Mouse (Mus musculus) hindbrain, embryonic 10.5 days (tissue): ENCODE data around the gene Espl1. TPM values are rescaled to one million over a fixed set of nuclear protein-coding genes. Genes with fewer than 3 reads are reported as not detected.
"Not testable (repeated sequence)": the region's sequence is repeated elsewhere in the genome, so short reads cannot be mapped to it uniquely, and the experiment has no call there.

Experiments
- DNase-seq: peaks from one replicate; pipeline ENCODE4 v3.0.0-alpha.2; 2017; ENCODE audit warnings: low spot score
- H3K27ac ChIP-seq: fragments of 300-500 bp; sonication (generic); 2 replicates; pipeline ENCODE4 v1.5.1; 2016; ENCODE audit warnings: mild to moderate bottlenecking, moderate library complexity
- H3K27me3 ChIP-seq: fragments of 300-500 bp; sonication (generic); 2 replicates; pipeline ENCODE4 v1.6.1; 2016; ENCODE audit warnings: mild to moderate bottlenecking; ENCODE audit not compliant: poor library complexity, insufficient read depth, severe bottlenecking
- H3K36me3 ChIP-seq: fragments of 300-500 bp; sonication (generic); 2 replicates; pipeline ENCODE4 v1.6.1; 2016; ENCODE audit warnings: mild to moderate bottlenecking, moderate library complexity
- H3K4me1 ChIP-seq: fragments of 300-500 bp; sonication (generic); replicated peaks from 2 replicates; pipeline ENCODE4 v1.6.1; 2016; ENCODE audit warnings: mild to moderate bottlenecking
- H3K4me3 ChIP-seq: fragments of 300-500 bp; sonication (generic); 2 replicates; pipeline ENCODE4 v1.5.1; 2016; ENCODE audit warnings: mild to moderate bottlenecking, moderate library complexity
- H3K9me3 ChIP-seq: fragments of 300-500 bp; sonication (generic); 2 replicates; pipeline ENCODE4 v1.6.1; 2016; ENCODE audit warnings: mild to moderate bottlenecking, moderate library complexity
- WGBS: fragments of 180-500 bp; shearing (Covaris S2); methylation state at CpG from one replicate; pipeline ENCODE4 v1.1.7; 2016; 5-methylcytosine and 5-hydroxymethylcytosine counted together
- polyA plus RNA-seq: library from polyadenylated mRNA; unstranded; fragments of >200 nt; fragmentation: Nextera tagmentation; extraction: Ambion mirVana; gene quantifications from 2 replicates; pipeline ENCODE4 v1.2.1, GENCODE M21; 2016

Gene Espl1
- polyA plus RNA-seq, 1 experiment from 2014 or later: 42.6 TPM

DNA sequence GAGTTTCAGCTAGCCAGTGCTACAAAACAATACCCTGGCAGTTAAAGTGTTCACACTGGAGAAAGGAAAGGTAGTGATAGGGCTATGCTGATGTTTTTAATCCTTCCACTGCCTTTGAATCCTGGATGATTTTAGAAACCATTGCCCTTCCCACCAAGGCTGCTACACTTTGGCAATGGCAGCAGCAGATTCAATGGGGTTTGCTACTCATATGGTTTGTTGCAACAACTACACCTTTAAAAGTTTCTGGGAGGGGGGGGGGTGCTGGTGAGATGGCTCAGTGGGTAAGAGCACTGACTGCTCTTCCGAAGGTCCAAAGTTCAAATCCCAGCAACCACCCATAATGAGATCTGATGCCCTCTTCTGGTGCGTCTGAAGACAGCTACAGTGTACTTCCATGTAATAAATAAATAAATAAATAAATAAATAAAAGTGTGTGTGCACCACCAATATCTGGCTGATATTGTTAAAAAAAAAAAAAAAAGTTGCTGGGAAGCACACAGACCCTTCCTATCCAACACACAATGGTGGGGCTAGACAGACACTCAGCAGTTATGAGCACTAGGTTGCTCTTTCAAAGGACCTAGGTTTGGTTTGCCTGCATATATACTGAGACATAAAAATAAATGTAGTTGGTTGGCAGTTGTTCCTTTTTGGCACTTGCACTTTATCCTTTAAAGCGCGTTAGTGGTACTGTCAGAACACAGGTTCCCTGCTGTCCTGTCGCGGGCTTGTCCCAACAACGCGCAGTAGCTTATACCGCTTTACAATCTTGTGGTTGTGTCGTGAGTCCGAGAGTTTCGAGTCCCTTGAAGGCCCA is 28.8 kb downstream of the Espl1 start:
- Histone ChIP-seq H3K9me3 (no peaks in the 10 kb centered on the region), H3K4me1 (peaks cover 13% of the 10 kb centered on the region), H3K27ac (peak overlapping the region; percentile 45; the same call in 1 of the 2 replicates), H3K27me3 (no peaks in the 10 kb centered on the region), H3K4me3 (peak overlapping the region; percentile 34), H3K36me3 (peaks cover 69% of the 10 kb centered on the region)
- no peak for DNase-seq
- WGBS: 78% methylated on average over 12 of the region's 12 CpGs

DNA sequence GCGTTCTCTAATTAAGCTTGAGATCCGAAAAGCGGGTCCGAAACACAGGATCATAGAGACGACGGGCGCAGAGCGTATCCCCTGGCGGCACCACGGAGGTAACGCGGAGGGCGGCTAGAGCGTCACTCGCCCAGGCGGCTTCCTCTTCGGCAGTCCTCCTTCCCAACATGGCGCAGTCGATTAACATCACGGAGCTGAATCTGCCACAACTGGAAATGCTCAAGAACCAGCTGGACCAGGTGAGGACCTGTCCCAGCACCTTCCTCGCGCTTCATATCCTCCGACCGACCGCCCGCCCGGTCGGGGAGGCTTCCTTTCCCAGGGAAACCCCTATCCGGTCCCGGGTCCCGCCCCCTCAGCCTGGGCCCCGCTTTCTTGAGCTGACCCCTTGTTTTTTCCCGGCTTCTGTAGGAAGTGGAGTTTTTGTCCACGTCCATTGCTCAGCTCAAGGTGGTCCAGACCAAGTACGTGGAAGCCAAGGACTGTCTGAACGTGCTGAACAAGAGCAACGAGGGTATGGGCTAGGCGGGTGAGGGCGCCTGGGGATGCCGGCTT is 30.0 kb downstream of the Espl1 start, which contains the start of gene Pfdn5:
Gene Pfdn5, plus strand, starts transcription at position 95 of the 555 bp plus-strand sequence.
- under 1% methylated on average over 40 of the region's 40 CpGs for WGBS
- H3K4me1 ChIP-seq: peaks cover 14% of the 10 kb centered on the region
- no peaks in the 10 kb centered on the region for H3K27me3 ChIP-seq
- peak within 1 kb of the TSS; percentile 92 for H3K27ac ChIP-seq
- H3K9me3 ChIP-seq: no peaks in the 10 kb centered on the region
- DNase-seq: peak; percentile 83
- peaks cover 68% of the 10 kb centered on the region for H3K36me3 ChIP-seq
- peak within 1 kb of the TSS; percentile 85 for H3K4me3 ChIP-seq

DNA sequence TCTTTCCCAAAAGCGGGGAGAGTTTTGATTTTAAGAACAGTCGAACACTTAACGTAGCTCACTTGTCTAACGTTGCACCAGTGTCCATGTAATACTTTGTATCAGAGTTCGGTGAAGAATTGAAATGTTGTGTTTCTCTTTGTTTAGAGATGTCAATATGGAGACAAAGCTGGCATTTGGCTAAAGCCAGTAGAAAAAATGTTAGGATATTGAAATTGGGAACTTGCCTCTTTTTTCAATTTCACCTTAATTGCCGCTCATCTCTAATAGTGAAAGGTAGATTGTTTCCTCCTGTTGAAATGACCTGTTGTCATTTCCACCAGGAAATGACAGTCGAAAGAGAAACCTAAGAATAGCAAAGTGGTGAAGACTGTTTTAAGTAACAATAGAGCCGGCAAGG is 30.8 kb downstream of the Espl1 start:
- peaks cover 64% of the 10 kb centered on the region for H3K36me3 ChIP-seq
- no peaks in the 10 kb centered on the region for H3K9me3 ChIP-seq
- peak overlapping the region; percentile 92 for H3K27ac ChIP-seq
- 75% methylated on average over 8 of the region's 8 CpGs for WGBS
- peak overlapping the region; percentile 85 for H3K4me3 ChIP-seq
- DNase-seq: no peak
- H3K27me3 ChIP-seq: no peaks in the 10 kb centered on the region
- peaks cover 22% of the 10 kb centered on the region for H3K4me1 ChIP-seq

DNA sequence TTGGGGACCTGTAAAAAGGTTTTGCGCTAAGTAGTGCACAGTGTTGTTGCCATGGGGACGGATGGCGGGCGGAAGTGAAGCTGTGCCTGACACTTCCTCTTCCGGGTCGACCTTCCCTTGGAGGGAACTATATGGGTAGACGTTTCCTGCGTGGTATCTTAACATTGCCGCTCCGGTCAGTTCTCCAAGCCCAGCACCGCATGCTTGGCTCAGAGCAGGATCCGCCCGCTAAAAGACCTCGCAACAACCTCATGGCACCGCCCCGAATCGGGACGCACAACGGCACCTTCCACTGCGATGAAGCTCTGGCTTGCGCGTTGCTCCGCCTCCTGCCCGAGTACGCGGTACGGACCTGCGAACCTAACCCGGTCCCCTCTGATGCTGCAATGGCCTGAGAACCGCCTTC is 35.5 kb downstream of the Espl1 start, which contains the start of gene Myg1:
Gene Myg1, plus strand, starts transcription at position 100 of the 406 bp plus-strand sequence.
- peak within 1 kb of the TSS; percentile 86 for H3K27ac ChIP-seq

DNA sequence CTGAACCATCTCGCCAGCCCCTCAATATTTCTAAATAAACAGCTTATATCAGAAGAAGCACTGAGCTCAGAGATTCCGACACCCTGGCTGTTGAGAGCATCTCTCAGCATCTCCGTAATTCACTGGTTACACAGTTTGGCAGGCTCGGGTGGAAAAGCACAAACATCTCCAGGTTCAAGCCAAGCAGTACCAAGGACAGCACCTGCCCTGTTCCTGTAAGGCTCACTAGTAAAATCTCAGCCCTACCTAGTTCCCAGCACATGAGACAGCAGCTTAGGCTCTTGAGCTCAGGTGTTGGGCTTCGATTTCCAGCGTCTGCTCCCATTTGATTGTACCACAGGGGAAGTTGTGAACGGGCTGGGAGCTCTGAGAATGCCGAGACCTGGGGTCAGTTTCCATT is 39.2 kb downstream of the Espl1 start:
- H3K9me3 ChIP-seq: no peaks in the 10 kb centered on the region
- H3K4me1 ChIP-seq: peaks cover 26% of the 10 kb centered on the region
- DNase-seq: no peak
- no peaks in the 10 kb centered on the region for H3K27me3 ChIP-seq
- no peak overlapping the region for H3K27ac ChIP-seq
- H3K36me3 ChIP-seq: peaks cover 92% of the 10 kb centered on the region
- 90% methylated on average over 8 of the region's 8 CpGs for WGBS
- H3K4me3 ChIP-seq: no peak overlapping the region

More for the DNA sequence above, 35.5 kb downstream of the Espl1 start, which contains the start of gene Myg1:
- Histone ChIP-seq H3K36me3 (peaks cover 82% of the 10 kb centered on the region), H3K4me3 (peak within 1 kb of the TSS; percentile 89), H3K9me3 (no peaks in the 10 kb centered on the region), H3K27me3 (no peaks in the 10 kb centered on the region), H3K4me1 (peaks cover 34% of the 10 kb centered on the region)
- WGBS: under 1% methylated on average over 30 of the region's 30 CpGs
- DNase-seq: peak; percentile 86

DNA sequence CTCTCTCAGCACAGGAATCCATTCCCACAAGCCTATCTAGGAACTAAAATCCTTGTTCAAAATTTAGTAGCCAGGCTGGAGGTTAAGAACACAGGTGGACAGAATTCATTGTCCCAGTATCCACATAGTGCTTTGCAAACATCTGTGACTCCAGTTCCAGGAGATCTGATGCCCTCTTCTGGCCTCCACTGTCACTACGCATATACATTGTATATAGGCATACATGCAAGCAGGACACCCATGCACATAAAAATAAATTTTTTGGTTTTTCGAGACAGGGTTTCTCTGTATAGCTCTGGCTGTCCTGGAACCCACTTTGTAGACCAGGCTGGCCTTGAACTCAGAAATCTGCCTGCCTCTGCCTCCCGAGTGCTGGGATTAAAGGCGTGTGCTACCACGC is 39.9 kb downstream of the Espl1 start:
- not testable (repeated sequence) for H3K4me3 ChIP-seq, H3K9me3 ChIP-seq, H3K27me3 ChIP-seq, H3K27ac ChIP-seq
- peak; percentile 37 for DNase-seq
- Histone ChIP-seq H3K4me1 (peaks cover 26% of the 10 kb centered on the region), H3K36me3 (peaks cover 90% of the 10 kb centered on the region)
- 92% methylated on average over 5 of the region's 5 CpGs for WGBS

DNA sequence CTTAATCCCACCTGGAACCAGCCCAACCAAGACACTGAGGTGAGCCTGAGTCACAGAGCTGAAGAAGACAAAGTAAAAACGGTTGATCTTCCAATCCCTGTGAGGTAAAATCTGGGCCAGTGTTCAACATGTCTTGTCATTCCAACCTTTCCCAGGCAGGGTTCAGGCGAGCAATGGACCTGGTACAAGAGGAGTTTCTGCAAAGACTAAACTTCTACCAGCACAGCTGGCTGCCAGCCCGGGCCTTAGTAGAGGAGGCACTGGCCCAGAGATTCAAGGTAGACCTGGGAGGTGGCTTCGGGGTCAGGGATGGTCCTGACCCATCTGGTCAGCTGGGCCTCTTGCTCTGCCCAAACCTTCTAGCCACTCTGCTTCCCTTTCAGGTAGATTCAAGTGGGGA is 40.9 kb downstream of the Espl1 start:
- 91% methylated on average over 4 of the region's 4 CpGs for WGBS
- DNase-seq: no peak
- Histone ChIP-seq H3K36me3 (peaks cover 90% of the 10 kb centered on the region), H3K4me1 (peaks cover 16% of the 10 kb centered on the region), H3K4me3 (no peak overlapping the region), H3K27ac (no peak overlapping the region), H3K27me3 (no peaks in the 10 kb centered on the region), H3K9me3 (no peaks in the 10 kb centered on the region)

DNA sequence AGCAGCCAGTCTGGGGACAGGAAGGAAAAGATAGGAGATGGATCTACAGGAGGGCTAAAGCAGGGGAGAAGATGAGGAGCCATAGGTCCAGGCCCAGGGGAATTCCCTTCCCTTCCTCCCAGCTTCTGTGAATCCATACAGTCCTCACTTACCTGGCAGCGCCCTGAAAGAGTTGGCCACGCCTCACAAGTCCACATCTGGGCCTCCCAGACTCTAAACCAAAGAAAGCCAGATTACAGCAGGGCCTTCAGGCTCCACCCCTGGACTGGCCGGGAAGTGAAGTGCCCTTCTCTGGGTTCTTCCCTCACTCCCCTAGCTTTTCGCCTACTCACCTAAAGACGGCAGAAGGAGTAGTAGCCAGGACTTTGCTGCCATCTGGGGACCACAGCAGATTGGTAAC is 43.5 kb downstream of the Espl1 start:
- H3K27me3 ChIP-seq: no peaks in the 10 kb centered on the region
- H3K27ac ChIP-seq: no peak overlapping the region
- no peak overlapping the region for H3K4me3 ChIP-seq
- no peak for DNase-seq
- H3K36me3 ChIP-seq: peaks cover 90% of the 10 kb centered on the region
- no peaks in the 10 kb centered on the region for H3K9me3 ChIP-seq
- H3K4me1 ChIP-seq: no peaks in the 10 kb centered on the region
- WGBS: 84% methylated on average over 5 of the region's 5 CpGs

DNA sequence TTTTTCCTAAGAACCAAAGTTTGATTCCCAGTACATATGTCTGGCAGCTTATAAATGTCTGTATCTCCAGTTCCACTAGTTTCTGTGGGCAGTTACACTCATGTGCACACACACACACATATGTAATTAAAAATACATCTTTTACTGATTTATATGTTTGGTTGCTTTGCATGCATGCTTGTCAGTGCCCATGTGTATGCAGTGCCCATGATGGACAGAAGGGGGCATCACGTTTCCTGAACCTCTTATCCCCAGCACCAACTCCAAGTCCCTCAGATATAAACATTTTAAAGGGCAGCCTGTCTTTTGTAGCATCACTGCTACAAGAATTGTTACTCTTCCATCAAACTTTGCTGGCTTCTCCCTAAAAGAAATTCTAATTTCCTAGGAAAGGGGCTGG is 45.5 kb downstream of the Espl1 start:
- WGBS: 11% methylated on average over 1 of the region's 1 CpGs
- peak; percentile 46 for DNase-seq
- no peaks in the 10 kb centered on the region for H3K4me1 ChIP-seq
- H3K27me3 ChIP-seq: no peaks in the 10 kb centered on the region
- no peak overlapping the region for H3K4me3 ChIP-seq
- H3K27ac ChIP-seq: no peak overlapping the region
- peaks cover 91% of the 10 kb centered on the region for H3K36me3 ChIP-seq
- H3K9me3 ChIP-seq: no peaks in the 10 kb centered on the region

DNA sequence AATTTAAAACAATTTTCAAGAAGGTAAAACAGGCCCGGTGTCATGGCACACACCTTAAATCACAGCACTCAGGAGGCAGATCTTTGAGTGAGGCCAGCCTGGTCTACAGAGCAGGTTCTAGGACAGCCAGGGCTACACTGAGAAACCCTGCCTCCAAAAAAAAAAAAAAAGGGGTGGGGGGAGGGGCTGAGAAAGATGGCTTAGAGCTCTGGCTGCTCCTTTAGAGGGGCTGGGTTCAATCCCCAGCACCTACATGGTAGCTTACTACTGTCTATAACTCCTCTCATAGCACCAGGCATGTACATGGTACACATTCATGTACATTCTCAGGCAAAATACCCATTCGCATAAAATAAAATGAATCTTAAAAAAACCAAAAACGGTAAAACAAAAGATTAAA is 48.4 kb downstream of the Espl1 start:
- no peaks in the 10 kb centered on the region for H3K27me3 ChIP-seq

DNA sequence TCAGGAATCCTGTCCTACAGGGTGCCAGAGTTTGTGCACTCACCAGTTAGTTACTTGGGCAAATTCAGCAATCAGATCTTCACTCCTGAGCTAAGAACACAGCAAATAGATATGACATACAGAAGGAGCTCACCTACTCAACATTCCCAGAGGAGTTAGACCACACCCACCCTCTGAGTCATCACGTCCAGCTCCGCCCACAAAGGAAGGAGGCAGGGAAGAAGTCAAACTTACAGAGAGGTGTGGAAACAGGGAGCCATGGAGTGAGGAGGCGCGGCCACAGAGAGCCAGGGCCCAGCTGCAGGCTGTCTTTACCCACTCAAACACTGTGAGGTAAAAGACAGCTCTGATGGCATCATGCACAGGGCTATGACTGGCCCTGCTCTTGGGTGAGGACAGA is 50.4 kb downstream of the Espl1 start:
- no peak overlapping the region for H3K27ac ChIP-seq
- no peak for DNase-seq
- no peak overlapping the region for H3K4me3 ChIP-seq
- H3K9me3 ChIP-seq: no peaks in the 10 kb centered on the region
- H3K4me1 ChIP-seq: peaks cover 21% of the 10 kb centered on the region
- no peaks in the 10 kb centered on the region for H3K27me3 ChIP-seq
- H3K36me3 ChIP-seq: peaks cover 66% of the 10 kb centered on the region
- WGBS: 83% methylated on average over 4 of the region's 4 CpGs

More for the DNA sequence above, 48.4 kb downstream of the Espl1 start:
- H3K9me3 ChIP-seq: no peaks in the 10 kb centered on the region
- H3K36me3 ChIP-seq: peaks cover 78% of the 10 kb centered on the region
- WGBS: 98% methylated on average over 3 of the region's 3 CpGs
- peaks cover 6% of the 10 kb centered on the region for H3K4me1 ChIP-seq
- H3K4me3 ChIP-seq: no peak overlapping the region
- no peak for DNase-seq
- H3K27ac ChIP-seq: no peak overlapping the region

DNA sequence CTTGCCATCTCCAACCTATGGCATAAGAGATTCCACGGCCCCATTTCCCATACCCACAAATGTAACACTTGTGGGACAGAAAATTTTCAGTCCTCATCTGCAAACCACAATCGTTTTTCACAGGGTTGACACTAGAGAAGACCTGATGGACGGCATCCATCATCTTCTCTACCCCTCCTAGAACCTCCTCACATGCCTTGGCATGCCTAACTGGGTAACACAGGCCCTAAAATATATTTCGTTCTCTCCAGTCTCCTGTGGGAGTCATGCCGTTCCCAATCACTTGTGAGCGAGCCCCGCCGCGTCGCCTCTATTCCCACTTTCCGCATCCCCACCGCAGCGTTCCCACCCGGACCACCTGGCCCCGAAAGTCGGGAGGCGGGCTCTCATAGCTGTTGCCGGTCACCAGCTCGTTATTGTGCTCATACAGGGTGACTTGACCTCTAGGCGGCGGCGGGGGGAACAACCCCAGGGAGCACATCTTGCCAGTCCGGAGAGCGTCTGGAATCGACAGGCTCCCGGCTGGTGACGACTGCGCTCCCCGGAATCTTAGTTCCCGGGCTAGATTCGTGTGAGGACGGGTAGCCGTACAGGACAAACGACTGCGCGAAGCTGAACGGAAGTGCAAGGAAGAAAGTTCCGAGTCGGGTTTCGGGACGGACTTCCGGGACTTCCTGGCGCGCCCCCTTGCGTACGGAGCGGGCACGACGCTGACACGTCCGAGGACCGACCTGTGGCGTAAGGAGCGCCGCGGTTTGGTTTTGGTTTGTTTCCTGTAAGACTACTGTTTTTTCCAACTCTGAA is 54.3 kb downstream of the Espl1 start, which contains the start of gene Aaas:
Gene Aaas, minus strand, starts transcription at position 634 of the 804 bp plus-strand sequence.
- Histone ChIP-seq H3K36me3 (peaks cover 29% of the 10 kb centered on the region), H3K4me3 (peak within 1 kb of the TSS; percentile 89), H3K27ac (peak within 1 kb of the TSS; percentile 91), H3K4me1 (peaks cover 30% of the 10 kb centered on the region), H3K27me3 (no peaks in the 10 kb centered on the region), H3K9me3 (no peaks in the 10 kb centered on the region)
- DNase-seq: peak; percentile 96
- WGBS: under 1% methylated on average over 56 of the region's 56 CpGs
